Mouse (Mus musculus): ENCODE measurements around the gene Lasp1. TPM values are rescaled to one million over a fixed set of nuclear protein-coding genes. Genes with fewer than 3 reads are reported as not detected.
"Not testable (repeated sequence)": the region's sequence is repeated elsewhere in the genome, so short reads cannot be mapped to it uniquely, and the experiment has no call there.

Lasp1 gene
- polyA plus RNA-seq, 1 experiment, result 56.3 TPM

- H3K4me3 ChIP-seq (ENCODE audit: insufficient read depth, low read depth, low read length), result no peak overlapping the region
- H3K27ac ChIP-seq (replicated peaks; ENCODE audit: low read depth, low read length), result no peak overlapping the region
- peaks cover 4% of the 10 kb centered on the region; the same call in 1 of the 2 replicates for H3K4me1 ChIP-seq (ENCODE audit: control insufficient read depth, insufficient read depth, insufficient read length, low read length)
These were observed 41.3 kb downstream of the Lasp1 start for GRCm38 (mm10) chr11:97840135-97840490.

- Histone ChIP-seq H3K27ac (replicated peaks; ENCODE audit: low read depth, low read length) (peak within 1 kb of the TSS; percentile 65), H3K4me3 (ENCODE audit: insufficient read depth, low read depth, low read length) (peak within 1 kb of the TSS; percentile 57), H3K4me1 (ENCODE audit: control insufficient read depth, insufficient read depth, insufficient read length, low read length) (peaks cover 4% of the 10 kb centered on the region; the same call in 1 of the 2 replicates)
These were observed 41.7 kb downstream of the Lasp1 start, which contains the start of gene B230217C12Rik for GRCm38 (mm10) chr11:97840539-97840954. Gene B230217C12Rik, plus strand, starts transcription at chr11:97840780.

- Histone ChIP-seq H3K4me3 (ENCODE audit: insufficient read depth, low read depth, low read length) (peak overlapping the region; percentile 57), H3K4me1 (ENCODE audit: control insufficient read depth, insufficient read depth, insufficient read length, low read length) (peaks cover 4% of the 10 kb centered on the region; the same call in 1 of the 2 replicates), H3K27ac (replicated peaks; ENCODE audit: low read depth, low read length) (peak overlapping the region; percentile 65)
These were observed 42.3 kb downstream of the Lasp1 start for GRCm38 (mm10) chr11:97840991-97841661.

GRCm38 (mm10) chr11:97842001-97842400 lies 43.2 kb downstream of the Lasp1 start:
- Histone ChIP-seq H3K4me3 (ENCODE audit: insufficient read depth, low read depth, low read length) (no peak overlapping the region), H3K27ac (replicated peaks; ENCODE audit: low read depth, low read length) (no peak overlapping the region), H3K4me1 (ENCODE audit: control insufficient read depth, insufficient read depth, insufficient read length, low read length) (peaks cover 4% of the 10 kb centered on the region; the same call in 1 of the 2 replicates)

GRCm38 (mm10) chr11:97850367-97850766 lies 51.6 kb downstream of the Lasp1 start:
- no peak overlapping the region for H3K4me3 ChIP-seq (ENCODE audit: insufficient read depth, low read depth, low read length)
- peak overlapping the region; percentile 85 for H3K27ac ChIP-seq (replicated peaks; ENCODE audit: low read depth, low read length)
- no peaks in the 10 kb centered on the region for H3K4me1 ChIP-seq (ENCODE audit: control insufficient read depth, insufficient read depth, insufficient read length, low read length)

GRCm38 (mm10) chr11:97851601-97852000 lies 52.8 kb downstream of the Lasp1 start:
- Histone ChIP-seq H3K4me3 (ENCODE audit: insufficient read depth, low read depth, low read length) (no peak overlapping the region), H3K27ac (replicated peaks; ENCODE audit: low read depth, low read length) (no peak overlapping the region), H3K4me1 (ENCODE audit: control insufficient read depth, insufficient read depth, insufficient read length, low read length) (no peaks in the 10 kb centered on the region)

- H3K27ac ChIP-seq (replicated peaks; ENCODE audit: low read depth, low read length), result no peak overlapping the region
- H3K4me3 ChIP-seq (ENCODE audit: insufficient read depth, low read depth, low read length), result no peak overlapping the region
- no peaks in the 10 kb centered on the region for H3K4me1 ChIP-seq (ENCODE audit: control insufficient read depth, insufficient read depth, insufficient read length, low read length)
These were observed 56.7 kb downstream of the Lasp1 start for GRCm38 (mm10) chr11:97855473-97855872.

- H3K4me3 ChIP-seq (ENCODE audit: insufficient read depth, low read depth, low read length), result no peak overlapping the region
- no peak overlapping the region for H3K27ac ChIP-seq (replicated peaks; ENCODE audit: low read depth, low read length)
- no peaks in the 10 kb centered on the region for H3K4me1 ChIP-seq (ENCODE audit: control insufficient read depth, insufficient read depth, insufficient read length, low read length)
These were observed 63.3 kb downstream of the Lasp1 start for GRCm38 (mm10) chr11:97862148-97862547.

- no peak overlapping the region for H3K4me3 ChIP-seq (ENCODE audit: insufficient read depth, low read depth, low read length)
- H3K27ac ChIP-seq (replicated peaks; ENCODE audit: low read depth, low read length), result no peak overlapping the region
- no peaks in the 10 kb centered on the region for H3K4me1 ChIP-seq (ENCODE audit: control insufficient read depth, insufficient read depth, insufficient read length, low read length)
These were observed 66.6 kb downstream of the Lasp1 start for GRCm38 (mm10) chr11:97865421-97865820.

GRCm38 (mm10) chr11:97866091-97866888 lies 67.5 kb downstream of the Lasp1 start:
- no peaks in the 10 kb centered on the region for H3K4me1 ChIP-seq (ENCODE audit: control insufficient read depth, insufficient read depth, insufficient read length, low read length)
- no peak overlapping the region for H3K27ac ChIP-seq (replicated peaks; ENCODE audit: low read depth, low read length)
- no peak overlapping the region for H3K4me3 ChIP-seq (ENCODE audit: insufficient read depth, low read depth, low read length)

- no peaks in the 10 kb centered on the region for H3K4me1 ChIP-seq (ENCODE audit: control insufficient read depth, insufficient read depth, insufficient read length, low read length)
These were observed 68.8 kb downstream of the Lasp1 start for GRCm38 (mm10) chr11:97867591-97867990.

GRCm38 (mm10) chr11:97872378-97872777 lies 73.6 kb downstream of the Lasp1 start:
- H3K4me1 ChIP-seq (ENCODE audit: control insufficient read depth, insufficient read depth, insufficient read length, low read length); H3K27ac ChIP-seq (replicated peaks; ENCODE audit: low read depth, low read length); H3K4me3 ChIP-seq (ENCODE audit: insufficient read depth, low read depth, low read length): not testable (repeated sequence)

More at GRCm38 (mm10) chr11:97867591-97867990, 68.8 kb downstream of the Lasp1 start:
- Histone ChIP-seq H3K4me3 (ENCODE audit: insufficient read depth, low read depth, low read length) (no peak overlapping the region), H3K27ac (replicated peaks; ENCODE audit: low read depth, low read length) (no peak overlapping the region)

- H3K27ac ChIP-seq (replicated peaks; ENCODE audit: low read depth, low read length), result no peak overlapping the region
- no peaks in the 10 kb centered on the region for H3K4me1 ChIP-seq (ENCODE audit: control insufficient read depth, insufficient read depth, insufficient read length, low read length)
- H3K4me3 ChIP-seq (ENCODE audit: insufficient read depth, low read depth, low read length), result no peak overlapping the region
These were observed 75.6 kb downstream of the Lasp1 start for GRCm38 (mm10) chr11:97874396-97874795.

- H3K4me3 ChIP-seq (ENCODE audit: insufficient read depth, low read depth, low read length), result no peak overlapping the region
- H3K4me1 ChIP-seq (ENCODE audit: control insufficient read depth, insufficient read depth, insufficient read length, low read length), result no peaks in the 10 kb centered on the region
- H3K27ac ChIP-seq (replicated peaks; ENCODE audit: low read depth, low read length), result no peak overlapping the region
These were observed 78.5 kb downstream of the Lasp1 start for GRCm38 (mm10) chr11:97877341-97877740.

- H3K4me1 ChIP-seq (ENCODE audit: control insufficient read depth, insufficient read depth, insufficient read length, low read length), result no peaks in the 10 kb centered on the region
- no peak overlapping the region for H3K27ac ChIP-seq (replicated peaks; ENCODE audit: low read depth, low read length)
- no peak overlapping the region for H3K4me3 ChIP-seq (ENCODE audit: insufficient read depth, low read depth, low read length)
These were observed 81.6 kb downstream of the Lasp1 start for GRCm38 (mm10) chr11:97880362-97880761.
